Mouse (Mus musculus): ENCODE measurements at regions not wholly inside any gene's neighbourhood (a gene's known extent, or its start where the extent isn't known, plus 50 kb on each side); places are given as distances from the start of the nearest gene placed in this dataset.

DNA sequence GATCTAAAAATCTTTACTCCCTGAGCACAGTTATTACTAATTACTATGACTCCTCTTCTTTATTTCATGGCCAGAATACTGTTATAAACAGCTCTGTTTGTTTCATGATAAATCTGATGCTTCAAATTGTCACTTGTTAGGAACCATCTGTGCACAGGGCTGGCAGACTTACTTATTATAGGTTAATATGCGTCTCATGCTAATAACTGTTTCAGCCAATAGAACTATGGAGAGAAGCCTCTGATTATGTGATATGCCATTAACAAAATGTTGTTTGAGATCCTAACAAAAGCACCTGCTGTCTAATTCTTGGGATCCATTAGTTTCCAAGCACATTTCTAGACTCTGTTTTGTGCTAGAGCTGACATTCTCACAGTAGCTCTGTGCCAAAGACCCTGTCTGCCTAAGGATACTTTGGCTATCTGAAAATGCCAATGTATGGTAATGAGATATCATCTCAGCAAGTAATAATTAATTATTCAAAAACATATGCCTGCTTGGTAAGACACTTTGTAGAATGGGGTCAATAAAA lies 318.1 kb downstream of the Grb14 start:
- no peak for DNase-seq

DNA sequence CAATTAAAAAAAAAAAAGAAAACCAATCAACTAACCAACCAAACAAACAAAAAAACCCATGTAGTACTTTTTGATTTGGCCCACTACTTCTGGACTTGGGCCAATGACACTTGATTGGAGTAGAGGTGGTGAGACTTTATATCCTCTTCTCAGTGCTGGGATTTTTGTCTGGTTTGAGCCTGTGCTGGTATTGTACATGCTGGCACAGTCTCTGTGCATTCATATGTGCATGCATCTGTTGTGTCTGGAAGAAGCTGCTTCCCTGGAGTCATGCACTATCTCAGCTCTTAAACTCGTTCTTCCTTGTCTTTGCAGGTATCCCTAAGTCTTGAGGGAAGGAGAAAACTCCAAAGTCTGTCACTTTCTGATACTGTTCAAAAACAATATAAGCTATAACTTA lies 328.8 kb downstream of the Grb14 start:
- no peak for DNase-seq

DNA sequence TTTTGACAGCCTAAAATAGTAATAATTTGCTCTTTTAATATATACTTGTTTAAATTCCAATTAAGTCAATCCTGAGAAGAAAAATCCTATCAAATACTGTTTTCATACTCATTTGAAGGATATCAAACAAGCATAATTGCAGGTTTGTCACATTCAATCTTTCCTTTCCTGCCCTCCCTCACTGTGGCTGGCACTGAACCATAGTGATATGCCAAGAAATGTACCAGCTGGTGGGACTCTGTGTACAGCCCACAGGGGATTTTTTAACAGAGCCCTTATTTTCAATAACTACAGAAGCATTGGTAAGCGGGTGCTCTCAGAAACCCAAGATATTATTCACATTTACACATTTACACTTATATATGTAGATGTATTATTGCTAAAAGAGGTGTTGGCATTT lies 333.3 kb downstream of the Grb14 start:
- no peak for DNase-seq

DNA sequence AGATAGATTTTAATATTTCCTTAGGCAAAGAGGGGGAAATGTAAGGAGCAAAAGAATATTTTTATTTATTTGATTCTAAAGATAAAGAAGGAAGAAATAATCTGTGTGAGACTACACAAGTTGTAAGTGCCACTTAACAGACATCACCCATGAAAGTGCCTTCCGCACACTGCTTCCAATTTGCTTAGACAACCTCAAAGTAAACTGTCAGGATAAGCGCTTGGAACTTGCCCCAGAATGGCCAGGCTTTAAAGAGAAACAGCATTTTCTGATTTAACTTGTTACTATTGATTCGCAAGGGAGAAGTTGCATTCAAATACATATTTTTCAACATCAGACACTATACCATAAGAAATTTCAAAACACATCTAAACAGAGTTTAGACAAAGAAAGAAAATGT lies 333.8 kb downstream of the Grb14 start:
- no peak for DNase-seq

DNA sequence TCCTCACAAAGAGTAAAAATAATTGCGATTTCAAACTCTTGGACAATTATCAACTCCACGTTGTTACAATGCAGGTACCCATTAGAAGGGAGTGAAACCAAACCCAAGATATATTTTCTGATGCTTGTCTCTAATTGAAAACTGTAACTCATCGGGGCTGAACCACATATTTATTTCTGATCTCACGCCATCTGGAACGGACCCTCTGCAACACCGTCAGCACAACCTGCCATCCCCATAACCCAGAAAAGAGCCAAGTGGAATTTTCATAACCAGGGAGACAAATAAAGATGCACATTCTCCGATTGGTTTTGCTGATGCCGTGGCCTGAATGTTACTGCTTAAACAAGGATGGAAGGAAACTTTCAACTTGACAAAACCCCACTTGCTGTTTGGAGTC lies 338.0 kb downstream of the Grb14 start:
- no peak for DNase-seq

DNA sequence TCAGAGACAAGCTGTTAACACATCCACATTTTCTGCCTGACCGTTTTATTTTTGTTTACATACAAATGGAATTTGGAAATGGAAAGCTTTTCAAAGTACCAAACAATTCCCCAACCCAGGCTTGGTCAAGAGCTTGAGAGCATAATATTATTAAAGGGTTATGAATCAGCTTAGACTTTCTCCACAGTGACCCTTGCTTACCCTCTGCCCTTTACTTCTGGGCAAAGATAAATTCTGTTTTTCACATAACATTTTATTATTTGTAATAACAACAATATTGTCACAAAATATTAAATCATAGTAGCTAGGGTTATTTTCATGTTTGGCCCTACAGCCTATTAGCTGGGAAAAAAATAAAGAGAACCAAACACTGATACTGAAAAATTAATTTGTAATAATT lies 375.2 kb downstream of the Grb14 start:
- no peak for DNase-seq

DNA sequence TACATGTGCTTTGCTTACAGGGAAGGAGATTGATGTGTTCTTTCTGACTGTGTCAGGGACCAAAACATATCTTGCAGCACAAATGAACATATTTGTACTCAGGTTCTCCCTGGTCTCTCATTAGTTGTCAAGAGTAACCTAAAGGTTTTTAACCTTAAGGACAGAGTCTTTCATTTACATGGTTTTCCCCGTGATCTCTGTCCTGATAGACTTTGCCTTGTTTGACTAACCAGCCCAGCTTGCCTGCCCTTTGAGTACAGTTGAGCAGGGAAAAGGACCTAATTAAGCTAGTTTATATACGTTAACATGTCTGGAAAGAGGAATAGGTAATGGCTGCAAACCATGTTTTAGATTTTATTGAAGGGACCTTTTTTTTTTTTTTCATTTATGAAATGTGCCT lies 407.9 kb downstream of the Grb14 start:
- no peak for DNase-seq

DNA sequence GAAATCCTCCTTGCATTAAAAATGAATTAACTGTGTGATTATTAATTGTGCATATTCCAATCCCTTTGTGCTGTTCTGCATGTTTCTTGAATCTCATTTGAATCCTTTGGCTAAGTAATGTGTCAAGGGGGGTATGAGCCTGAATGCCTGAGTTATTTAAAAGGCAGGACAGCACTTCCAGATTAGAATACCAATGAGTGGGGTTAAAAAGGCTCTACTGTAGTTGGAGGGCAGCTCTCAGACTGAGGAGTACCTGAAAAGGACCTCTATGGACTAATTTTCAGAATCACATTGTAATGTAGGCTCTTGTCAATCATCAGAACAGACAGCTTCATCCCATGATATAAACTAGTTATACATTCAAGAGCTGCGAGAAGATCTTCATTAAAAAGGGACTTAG lies 417.9 kb downstream of the Grb14 start:
- DNase-seq, result no peak

DNA sequence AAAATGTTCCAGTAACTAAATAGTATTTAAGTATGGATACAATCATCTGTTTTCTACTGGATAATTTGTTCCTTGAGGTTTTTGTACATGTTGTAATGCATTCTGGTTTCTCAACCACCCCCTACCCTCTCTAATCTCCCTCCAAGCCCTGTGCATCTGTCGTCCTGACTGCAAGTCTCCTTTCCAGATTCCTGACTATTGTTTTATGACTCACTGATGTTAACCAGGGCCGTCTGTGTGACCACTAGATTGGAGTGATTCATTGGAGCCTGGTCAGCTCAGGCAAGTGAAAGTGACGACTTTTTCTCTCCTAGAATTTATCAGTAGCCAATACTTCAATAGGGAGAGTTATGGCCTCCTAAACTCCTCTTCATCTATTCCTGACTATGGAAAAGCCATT lies 442.5 kb downstream of the Grb14 start:
- DNase-seq, result no peak

DNA sequence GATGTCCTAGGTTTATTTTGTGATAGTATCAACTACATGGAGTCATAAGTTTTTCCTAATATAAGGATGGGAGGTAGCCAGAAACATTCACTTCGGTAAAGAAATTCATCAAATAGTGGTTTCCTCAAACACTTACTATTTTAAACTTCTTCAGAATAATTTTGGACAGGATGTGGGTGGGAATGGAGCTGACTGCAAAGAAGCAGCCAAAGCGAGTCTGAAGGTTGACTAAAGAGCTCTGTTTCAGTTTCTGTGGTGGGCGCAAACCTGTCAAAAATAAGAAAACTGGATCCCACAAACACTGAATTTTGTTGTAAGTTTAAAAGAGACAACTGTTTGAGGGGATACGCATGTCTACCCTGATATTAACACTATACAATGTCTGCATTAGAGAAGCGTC lies 438.2 kb upstream of the Fign start:
- no peak for DNase-seq

DNA sequence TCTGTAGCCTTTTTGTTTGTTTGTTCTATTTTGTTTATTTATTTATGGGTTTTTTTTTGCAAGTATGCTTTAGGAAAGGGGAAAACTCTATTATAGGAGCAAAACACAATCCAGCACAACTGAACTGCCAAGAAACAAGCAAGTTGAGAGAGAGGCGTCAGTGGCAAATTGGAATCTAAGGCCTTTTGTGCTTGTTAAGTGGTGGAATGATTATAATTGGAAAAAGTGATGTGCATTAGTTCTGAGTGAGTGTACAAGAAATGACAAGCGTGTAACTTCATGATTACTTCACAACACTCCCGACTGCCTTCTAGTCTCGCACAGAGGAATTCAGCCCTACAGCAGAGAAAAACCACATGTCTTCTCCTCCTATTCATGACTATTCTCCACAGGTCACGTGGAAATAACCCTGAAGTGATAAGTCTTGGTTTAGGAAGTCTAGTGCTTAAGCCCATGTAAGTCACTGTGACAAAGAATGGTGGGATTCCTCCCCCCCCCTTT lies 437.6 kb upstream of the Fign start:
- DNase-seq, result no peak

DNA sequence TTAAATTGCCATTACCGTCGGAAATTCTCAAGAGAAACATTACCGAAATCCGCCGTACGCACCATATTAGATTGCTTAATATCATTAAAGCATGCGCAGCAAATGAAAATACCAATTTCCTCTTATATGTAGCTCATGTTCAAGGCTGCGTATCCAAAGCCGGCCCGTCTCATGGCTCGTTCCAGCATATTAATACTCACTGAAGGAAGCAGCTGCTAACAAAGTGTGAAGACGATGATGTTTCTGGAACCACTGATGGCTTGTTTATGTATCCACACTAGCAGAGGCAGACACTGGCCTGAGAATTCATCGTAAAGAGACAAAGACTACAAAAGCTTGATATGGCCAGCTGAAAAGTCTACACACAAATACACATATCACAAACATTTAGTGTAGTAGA lies 437.0 kb upstream of the Fign start:
- DNase-seq, result no peak

DNA sequence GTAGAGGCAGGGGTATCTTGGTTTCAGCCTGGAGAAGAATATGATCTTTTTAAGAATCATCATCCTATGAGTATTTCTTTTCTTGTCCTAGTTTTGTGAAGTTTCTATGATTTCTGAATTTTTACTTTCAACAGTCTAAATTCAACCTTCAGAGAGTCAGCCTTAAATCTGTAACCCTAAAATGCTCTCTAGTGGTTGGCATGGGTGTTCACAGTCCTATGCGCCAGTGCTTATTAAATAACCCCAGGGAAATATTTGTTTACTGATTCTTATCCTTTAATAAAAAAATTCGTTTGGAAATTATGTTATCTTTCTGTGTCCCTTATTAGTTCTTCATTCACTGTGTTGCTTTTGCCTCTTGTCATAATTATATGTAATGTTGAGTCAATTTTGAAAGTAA lies 436.5 kb upstream of the Fign start:
- DNase-seq, result no peak

DNA sequence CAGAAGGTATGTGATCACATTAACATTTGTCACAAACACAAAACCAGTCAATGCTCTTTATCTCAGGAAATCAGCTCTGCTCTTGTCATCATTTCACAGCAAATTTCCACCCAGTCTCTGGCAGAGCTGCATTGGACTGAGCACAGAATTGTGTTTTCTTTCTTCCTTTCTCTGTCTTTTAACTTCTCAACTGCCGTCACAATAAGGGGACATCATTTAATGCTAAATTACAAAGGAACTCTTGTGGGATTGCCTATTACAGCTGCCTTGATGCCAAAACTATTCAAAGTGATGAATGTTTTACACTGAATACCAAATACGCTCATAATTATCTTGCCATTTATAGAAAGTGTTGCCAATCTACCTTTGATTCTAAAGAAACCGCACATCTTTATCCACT lies 424.9 kb upstream of the Fign start:
- no peak for DNase-seq

DNA sequence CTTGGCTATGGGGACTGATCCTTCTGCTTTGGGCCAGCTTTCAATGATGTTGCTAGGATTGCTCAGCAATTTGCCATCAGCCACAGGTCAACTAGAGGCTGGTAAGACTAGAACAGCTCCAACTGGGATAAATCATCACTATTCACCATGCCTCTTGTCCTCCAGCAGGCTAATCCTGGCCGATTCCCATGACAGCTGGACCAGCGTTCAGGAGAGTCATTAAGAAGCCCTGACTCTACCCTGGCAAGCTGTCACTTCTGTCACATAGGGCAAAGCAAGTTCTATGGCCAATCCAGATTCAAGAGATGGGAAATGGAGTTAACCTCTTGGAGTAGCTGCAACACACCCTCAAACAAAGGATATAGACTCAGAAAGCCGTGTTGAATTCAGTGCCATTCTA lies 424.4 kb upstream of the Fign start:
- DNase-seq, result no peak

DNA sequence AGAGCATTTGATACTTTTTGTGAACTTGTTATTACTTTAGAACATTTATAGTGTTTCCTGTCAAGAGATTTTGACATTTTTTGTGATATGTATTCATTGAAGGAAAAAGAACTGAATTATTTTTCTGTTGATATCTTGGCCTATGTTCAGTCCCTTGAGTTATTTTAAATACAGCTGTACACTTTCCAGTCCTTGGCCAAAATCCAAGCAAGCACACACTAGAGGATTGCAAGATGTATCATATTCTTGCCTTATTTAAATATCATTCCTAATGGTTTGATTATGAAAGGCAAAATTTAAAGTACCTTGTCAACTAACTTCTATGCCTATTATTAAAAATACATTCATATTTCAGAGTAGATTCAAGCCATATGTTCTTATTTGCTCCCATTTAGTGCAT lies 397.9 kb upstream of the Fign start:
- no peak for DNase-seq

DNA sequence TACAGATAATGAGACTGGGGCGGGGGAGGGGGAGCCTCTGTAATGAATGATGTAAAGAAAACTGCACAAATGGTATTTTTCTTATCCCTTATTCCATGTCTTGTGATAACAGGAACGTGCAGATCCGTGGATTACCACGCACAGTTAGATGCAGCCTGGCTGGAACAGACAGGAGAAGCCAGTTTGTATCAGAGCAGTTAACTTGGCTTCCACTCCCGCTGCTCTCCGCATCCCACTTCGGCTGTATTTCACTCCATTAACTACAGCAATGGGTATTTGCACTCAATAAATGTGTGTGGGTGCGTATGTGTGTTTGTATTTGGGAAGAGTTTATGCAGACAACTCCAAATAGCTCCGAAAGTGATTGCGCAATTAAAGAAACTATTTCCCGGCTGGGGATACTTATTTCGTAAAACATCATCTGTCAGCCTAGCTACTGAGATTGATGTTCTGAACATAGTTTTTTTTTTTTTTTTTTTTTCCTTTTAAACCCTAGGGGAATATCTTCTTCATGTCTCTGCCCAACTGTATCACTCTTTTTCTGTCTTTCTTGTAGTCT lies 368.7 kb upstream of the Fign start:
- no peak for DNase-seq

DNA sequence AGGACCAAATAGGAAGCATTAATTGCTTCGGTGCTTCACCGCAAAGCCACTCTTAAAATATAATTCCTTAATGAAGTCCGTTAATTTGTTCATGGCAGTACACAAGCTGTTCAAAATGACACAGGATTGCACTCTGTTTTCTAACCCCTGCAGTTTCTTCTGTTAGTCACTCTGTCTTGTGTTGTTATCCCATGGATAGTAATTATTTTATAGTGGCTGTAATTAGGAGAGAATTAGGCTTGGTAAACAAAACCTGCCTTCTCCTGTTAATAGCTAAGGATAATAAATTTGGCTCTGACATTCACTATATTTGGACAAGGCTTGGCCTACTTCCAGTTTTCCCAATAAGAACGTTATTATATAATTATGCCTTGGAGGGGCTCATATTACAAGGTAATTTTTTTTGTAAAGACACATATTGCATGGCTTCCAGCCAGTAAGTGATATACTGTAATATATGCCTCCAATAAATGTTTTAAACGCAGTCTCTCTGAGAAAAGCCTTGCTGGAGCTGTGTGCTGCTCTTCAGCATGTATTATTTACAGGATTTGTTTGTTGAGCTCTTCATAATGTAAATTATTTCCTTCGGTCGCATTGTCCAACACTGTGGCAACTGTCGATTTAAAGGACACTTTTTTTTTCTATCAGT lies 364.8 kb upstream of the Fign start:
- no peak for DNase-seq

DNA sequence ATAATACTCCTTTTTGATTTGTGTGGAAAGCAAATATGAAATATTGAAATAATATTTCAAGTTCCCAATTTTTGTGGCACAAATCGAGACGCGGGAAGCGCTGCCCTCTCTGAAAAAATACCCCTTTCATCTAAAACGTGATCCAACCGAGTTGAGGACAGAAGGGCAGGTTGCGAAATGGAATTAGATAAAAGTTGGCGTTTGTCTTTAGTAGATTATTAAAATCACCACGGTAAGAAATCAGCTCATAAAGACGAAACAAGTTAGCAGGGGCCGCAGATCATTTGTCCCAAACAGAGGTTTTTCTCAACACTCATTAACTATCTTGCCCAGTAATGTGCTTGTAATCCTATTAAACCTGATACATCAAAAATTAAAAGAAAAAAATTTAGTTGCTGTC lies 364.2 kb upstream of the Fign start:
- no peak for DNase-seq

DNA sequence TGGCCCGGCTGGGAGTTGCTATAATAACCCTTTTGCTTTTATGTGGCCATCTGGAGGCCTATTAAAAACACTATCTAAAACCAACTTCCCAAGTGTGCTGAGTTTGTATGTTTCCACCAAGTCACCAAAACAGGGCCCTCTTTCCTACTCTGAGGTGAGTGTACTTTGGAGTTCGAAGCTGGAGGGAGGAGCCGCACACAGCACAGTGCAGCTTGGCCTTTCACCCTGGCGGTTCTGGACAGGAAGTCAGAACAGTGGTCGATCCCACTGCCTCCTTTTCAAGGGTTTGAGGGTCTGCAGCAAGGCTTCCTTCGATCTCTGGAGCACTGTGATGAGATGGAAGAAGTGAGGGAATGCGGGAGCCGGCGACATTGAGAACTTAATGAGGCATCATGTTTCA lies 363.8 kb upstream of the Fign start:
- DNase-seq, result no peak

DNA sequence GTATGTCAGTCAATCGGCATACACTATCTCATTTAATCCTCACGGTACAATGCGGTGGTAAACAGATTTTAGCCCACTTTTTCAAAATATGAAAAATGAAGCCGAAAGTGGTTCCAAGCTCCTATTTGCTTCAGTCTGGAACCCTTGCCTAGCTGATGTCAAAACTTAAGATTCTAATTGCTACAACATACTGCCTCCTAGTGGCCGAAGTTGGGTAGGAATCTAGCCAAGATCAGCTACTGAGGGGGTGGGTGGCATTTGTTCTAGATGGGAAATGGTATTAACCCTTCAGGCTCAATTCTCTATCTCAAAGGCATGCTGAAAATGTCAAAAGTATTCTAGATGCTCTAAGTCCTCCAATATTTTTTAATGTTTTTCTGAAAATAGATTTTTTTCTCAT lies 360.3 kb upstream of the Fign start:
- peak; percentile 56 for DNase-seq

DNA sequence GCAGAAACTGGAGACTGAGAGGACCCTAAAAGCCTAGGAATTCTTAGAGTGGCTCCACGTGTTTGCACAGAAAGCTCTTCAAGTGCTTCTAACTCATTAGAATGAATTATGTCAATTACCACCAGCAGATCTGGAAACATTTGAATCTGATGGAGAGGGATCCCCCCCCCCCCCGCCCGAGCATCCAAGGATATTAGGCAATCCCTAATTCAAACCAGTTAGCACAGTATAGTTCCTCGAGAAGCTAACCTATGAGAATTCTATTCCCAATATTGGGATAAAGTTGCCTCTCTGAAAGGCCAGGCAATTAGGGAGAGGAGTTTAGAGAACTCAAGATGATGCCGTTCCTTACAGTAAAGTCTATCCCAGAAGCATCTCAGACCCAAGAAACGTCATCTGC lies 354.9 kb upstream of the Fign start:
- no peak for DNase-seq

DNA sequence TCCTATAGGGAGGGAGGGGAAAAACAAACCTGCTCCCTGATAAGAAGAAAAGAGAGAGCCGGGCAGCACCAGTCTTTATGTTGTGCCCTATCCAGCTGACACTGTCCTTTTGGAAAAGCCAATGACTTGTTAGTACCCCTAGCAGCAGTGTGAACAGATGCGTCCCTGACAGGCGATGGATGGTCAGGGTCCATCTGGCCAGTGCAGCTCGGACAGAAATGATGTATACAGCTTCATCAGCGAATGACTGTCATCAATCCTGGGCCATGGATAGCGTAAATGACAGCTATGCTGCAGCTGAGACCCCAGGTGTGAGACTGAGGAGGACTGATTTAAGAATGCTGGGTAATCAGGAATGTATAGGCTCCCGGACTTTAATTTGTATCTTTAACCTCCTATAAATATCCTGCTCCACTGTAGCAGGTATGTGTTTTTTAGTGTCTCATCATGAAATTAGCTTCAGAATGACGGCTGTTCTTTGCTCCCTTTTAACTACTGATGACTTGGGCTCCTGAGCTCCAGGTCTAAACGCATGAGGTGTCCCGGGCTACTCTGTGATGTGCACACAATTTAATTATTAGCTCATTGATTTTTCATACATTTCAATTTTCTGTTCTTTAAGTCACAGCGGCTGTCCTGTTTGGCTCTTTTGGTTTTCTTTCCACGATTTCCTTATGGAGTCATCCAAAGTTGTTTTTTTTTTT lies 353.9 kb upstream of the Fign start:
- DNase-seq, result no peak

DNA sequence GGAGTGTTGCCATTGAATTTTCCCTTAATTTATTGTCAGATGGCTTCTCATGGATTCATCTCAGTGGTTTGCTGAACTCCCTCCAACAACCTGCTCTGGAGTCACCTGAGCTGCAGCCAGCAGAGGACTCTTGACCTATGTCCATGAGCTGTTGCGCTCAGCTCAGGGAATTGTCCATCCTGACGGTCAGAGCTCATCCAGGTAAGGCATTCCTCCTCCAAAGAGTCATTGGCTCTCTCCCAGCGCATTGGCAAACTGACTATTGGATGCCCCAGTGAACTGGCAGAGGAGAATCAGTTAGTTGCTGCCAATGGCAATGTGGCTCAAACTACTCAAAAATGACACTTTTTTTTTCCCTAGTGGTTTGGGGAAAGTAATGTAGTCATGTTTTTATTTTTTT lies 345.3 kb upstream of the Fign start:
- DNase-seq, result no peak

DNA sequence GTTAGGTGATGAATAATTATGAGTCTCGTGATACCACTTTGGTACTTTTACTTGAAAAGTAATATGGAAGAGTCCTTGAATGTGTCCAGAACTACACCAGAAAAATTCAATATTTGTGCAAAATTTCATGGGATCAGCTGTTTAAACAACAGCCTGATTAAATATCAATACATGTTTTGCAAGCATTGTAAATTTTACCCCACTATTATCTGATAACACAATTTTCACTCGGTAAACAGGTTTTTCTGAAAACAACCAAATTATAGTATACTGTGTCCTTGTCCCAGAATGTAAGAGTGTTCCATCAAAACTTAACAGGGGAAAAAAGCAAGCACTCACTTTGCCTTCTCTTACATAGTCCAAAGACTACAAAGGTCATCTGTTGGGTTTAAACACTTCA lies 343.1 kb upstream of the Fign start:
- no peak for DNase-seq
